Mouse (Mus musculus): ENCODE measurements around the gene Gtsf1l.

Gene Gtsf1l

DNA sequence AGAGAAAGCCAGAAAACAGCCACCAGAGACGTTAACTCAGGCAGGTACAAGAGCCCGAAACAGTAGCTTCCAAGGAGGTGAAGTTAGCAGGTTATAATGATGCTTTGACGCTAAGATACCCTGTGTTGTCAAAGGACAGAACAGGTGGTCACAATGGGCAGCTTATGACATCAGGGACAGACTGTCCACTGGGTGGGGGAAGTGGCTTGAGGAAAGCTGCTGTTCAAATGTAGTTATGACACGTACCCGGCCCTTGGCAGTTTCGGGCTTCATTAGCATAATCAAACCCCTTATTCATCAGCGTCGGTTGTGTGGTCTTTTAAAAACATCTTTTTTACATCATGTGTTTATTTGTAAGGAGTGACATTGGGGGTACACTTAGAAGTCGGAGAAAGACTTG lies at the start of gene Gtsf1l:
TSS of gene Gtsf1l (minus strand) at position 128 of the 400 bp plus-strand sequence.
- DNase-seq (ENCODE audit: low spot score in 2 of 2), result no peak

DNA sequence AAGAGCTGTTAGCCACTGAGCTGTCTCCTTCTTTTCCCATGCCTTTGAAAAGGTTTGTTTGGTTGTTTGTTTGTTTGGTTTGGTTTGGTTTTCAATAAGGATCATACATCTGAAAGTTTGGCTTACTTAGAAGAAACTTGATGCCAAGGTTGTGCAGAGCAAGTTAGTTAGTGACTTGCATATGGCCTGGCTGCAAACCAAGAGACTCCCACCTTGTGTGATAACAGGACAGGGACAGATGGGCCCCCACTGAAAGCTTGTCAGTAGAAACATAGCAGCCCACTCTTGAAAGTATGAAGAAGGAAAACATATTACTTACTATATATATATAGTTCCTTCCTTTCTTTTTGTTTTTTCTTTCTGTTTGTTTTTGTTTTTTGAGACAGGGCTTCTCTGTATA lies 49.3 kb upstream of the Gtsf1l start:
- no peak for DNase-seq (ENCODE audit: low spot score in 2 of 2)

DNA sequence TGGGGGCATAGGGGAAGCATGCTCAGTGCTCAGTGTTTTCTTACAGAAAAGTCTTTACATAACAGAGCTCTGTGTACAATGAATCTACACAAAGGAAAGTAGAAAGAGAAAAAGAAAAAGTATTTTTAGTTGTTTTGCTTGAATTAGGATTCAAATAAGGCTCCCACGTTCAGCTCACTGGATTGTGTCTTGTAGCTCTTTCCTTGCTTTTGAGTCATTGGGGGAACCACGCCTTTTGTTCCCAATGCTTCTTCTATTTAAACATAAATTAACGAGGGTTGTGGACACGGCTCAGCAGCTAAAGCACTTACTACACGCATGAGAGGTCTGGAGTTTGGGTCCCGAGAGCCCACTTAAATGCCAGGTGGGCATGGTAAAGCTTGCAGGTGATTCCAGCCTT lies 48.3 kb upstream of the Gtsf1l start:
- no peak for DNase-seq (ENCODE audit: low spot score in 2 of 2)

DNA sequence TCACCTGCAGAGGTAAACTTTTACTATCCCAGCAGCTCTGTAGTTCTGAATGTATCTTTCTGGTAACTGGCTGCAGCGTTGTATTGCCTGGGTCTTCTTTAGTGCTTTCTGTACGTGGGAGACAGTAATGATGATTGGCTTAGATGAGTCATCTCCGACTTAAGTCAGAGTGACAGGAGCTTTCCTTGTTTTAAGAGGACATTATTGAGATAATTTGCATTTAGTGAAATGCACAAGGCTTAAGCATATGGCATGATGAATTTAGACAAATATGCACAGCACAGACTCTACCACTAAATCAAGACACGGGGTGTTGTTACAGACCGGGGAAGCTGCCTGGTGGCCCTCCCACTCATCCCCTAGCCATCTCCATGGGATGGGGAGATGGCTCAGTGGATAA lies 44.7 kb upstream of the Gtsf1l start:
- DNase-seq (ENCODE audit: low spot score in 2 of 2), result no peak

DNA sequence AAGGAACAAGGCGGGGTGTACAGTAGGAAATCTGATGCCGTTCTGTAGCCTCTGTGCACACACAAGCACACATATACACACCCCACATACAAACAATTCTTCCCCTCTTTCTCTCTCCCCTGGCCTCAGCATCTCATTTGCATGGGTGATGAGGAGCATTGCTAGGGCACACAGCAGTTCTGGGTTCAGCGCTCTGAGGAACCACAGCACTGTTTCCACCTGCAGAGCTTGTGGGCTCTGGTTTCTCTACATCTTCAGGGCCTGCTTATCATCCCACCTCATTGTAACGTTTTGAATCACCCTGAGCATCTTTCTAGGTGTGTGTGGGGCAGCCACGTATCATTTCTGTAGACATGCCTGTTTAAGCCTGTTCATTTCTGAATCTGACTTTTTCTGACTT lies 43.2 kb upstream of the Gtsf1l start:
- no peak for DNase-seq (ENCODE audit: low spot score in 2 of 2)

DNA sequence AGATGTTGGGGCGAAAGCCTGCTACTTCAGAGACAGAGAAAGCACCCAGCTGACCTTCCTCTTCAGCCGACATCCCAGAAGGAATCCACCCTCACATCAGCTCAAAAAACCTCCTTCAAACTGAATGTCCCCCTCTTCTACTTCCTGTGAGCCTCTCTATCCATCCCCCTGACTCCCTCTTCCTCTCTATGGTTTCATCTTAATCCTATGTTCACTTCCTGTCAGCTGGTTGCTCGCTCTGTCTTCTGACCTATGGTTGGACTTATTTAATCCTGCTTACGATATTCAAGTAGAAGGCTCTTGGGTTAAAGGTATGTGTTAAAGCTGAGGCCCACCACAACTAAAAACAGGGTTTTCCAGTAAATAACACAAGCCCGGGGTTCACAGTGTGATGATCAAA lies 35.8 kb upstream of the Gtsf1l start:
- no peak for DNase-seq (ENCODE audit: low spot score in 2 of 2)

DNA sequence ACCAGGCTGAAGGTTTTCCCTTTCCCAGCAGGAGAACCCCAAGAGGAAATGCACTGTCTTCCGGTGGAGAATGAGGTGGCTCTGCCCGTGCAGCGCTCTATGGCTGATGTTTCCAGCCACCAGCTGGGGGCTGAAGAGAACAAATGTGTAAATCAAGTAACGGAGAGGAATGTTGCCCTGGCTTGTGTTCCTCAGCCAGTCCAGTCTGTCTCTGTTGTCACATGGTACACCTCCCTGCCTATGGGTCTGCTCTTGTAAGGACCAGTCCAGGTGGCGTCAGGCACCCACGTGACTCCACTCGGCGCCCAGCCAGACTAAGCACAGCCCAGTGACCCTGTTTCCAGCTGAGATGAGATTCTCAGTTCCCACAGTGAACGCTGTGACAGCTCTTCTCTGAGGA lies 34.7 kb upstream of the Gtsf1l start:
- no peak for DNase-seq (ENCODE audit: low spot score in 2 of 2)

DNA sequence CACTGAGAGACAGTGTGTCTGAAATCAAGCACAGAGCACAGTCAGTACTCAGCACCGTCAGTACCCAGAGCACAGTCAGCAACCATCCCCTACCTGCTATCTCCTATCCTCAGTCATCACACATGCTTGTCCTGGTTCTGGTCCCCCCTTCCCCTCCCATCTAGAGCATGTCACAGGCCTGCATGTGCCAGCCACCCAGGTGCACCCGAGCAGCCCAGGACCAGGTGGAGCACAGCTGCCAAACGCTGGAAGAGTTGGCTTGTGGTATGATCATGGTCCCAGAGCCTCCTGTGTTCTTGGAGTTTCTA lies 33.7 kb upstream of the Gtsf1l start:
- DNase-seq (ENCODE audit: low spot score in 2 of 2), result no peak

DNA sequence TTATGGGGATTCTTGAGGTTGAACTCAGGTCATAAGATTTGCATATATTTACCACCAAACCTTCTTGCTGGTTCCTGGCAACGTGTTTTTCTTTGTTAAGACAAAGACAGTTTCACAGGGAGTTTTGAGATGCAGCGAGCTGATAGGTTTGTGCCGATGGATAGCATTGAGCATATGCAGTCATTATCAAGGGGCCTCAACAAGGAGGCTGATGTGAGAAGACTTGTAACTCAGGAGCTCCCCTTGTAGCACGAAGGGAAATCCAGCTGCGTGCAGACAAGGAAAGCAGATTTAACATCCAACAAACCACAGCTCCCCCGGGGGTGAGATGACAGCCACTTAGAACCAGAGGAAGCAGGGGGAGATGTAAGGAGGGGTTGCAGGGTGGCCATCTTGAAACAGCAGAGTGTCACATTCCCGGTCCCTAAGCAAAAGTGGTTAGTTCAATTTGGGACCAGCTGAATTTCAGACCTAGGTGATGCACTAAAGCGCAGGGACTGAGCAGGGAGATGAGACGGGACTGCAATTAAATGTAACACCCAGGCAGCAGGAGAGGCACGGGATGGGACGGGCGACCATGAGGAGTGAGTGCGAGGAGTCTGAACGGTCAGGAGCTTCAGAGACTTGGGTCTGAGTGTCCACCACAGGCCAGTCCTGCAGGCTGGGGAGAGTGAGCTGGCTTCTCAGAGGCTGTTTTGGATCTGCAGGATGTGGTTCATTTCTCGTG lies 33.1 kb upstream of the Gtsf1l start:
- no peak for DNase-seq (ENCODE audit: low spot score in 2 of 2)

DNA sequence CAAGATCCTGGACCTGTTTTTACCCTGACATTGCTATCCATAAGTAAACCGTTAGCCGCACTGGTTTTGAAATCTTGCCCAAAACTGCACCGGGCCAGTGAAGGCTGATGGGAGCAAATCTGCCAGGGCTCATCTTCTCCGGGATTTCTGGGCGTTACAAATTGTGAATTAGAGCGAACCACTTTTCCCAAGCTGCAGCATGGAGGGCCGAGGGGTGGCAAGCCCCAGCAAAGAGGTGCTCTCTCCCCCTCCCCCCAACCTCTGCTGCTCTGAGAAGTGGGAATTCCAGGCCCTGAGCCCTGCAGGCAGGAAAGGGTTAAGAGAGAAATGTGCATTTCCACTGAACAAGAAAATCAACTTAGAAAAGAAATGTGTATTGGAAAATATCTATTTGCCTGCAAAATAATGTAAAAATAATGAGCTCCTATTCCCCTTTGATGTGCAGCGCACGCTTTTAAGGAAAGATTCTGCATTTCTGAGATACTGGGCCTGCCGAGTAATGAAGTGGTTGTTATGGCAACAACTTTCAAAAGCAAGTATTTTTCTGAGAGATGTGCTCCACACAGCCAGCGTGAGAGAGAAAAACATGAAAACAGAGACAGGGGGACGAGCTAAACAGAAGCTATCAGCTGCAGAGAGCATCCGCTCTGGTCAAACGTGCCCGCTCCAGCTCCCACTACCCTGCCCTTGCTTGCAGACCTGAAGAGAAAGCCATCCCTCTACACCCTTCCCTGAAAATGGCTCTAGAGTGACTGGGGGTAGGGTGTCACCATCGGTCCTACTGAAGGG lies 24.0 kb upstream of the Gtsf1l start:
- no peak for DNase-seq (ENCODE audit: low spot score in 2 of 2)

DNA sequence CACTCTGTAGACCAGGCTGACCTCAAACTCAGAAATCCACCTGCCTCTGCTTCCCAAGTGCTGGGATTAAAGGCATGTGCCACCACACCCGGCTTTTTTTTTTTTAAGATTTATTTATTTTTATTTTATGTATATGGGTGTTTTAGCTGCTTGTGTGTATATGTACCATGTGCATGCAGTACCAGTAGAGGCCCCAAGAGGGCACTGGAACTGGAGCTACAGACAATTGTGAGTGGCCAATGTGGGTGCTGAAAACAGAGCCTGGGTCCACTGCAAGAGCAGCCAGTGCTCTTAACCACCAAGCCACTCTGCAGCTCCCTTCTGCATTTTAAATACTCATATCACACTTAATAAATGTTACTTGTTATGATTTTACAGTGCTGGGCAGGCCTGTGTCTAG lies 23.1 kb upstream of the Gtsf1l start:
- no peak for DNase-seq (ENCODE audit: low spot score in 2 of 2)

DNA sequence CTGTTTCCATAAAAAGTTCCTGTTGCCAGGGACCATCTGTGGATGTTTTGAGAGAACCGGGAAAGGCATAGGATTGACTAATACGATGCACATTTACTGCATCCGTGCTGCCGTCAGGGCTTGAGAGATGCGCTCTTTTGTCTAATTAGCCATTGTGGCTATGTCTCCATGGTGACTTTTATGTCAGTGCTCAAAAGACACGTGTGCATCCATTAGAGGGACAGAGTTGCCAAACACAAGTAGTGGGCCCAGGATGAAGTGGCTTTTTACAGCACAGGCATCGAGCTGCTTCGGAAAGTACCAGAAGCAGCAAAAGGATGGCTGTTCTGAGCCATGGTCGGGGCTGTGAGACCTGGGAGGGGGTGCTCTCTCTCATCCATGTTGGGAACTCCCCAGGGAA lies 20.7 kb upstream of the Gtsf1l start:
- no peak for DNase-seq (ENCODE audit: low spot score in 2 of 2)

DNA sequence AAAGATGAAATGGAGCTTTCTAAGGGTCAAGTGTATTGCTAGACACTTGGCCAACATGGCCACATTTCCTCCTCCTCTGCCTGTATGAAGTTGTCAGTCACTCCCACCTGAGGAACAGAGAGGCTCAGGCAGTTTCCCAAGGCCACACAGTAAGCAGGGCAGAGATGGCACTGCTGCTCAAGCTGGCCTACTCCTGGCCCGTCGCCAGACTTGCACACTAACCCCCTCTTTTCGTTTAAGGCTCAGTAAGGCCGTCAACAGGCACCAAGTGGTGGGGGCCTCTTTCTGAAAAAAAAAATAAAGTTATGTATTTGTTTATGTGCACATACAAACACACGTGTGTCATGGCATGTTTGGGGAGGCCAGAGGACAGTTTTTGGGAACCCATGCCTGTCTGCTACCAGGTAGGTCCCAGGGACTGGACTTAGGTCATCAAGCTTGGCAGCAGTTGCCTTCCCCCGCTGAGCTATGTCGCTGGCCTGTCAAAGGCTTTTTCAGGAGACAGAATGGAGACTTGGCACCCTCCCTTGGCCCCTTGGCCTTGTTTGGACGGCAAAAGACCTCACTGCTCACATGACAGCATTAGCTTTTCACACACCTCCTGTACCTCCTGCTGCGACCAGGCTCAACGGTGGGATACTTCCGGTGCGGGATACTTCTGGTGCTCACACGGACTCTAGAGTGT lies 16.6 kb upstream of the Gtsf1l start:
- no peak for DNase-seq (ENCODE audit: low spot score in 2 of 2)

DNA sequence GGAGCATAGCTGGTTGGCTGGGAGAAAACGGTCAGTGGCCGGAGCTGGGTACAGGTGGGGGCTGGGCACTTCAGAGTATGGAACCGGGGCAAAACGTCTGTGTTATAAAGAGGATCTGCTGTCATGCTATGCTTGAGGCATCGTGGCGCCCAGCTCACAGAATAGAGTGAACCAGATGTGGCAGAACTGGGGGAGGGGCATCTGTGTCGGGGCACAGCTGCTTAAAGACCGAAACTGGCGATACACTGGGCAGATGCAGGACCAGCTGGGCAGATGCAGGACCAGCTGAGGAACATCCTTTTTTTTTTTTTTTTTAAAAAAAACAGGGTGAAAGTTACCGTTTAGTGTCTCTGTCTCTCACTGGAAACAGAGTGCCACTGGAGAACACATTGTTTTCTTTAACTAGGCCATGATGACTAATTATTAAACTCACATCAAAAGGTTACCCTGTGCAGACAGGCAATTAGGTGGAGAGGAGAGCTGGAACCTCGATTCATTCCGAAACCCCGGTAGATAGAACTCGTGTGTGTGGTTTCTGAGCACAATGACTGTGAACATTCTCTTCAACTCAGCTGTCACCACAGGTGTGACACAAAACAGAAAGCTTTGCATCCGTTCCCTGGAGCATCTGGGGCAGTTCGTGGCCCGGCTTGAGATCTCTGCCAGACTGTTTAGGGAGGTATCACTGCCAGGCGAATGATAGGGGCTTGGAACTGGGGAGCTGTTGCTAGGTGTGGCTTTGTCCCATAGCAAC lies 15.4 kb upstream of the Gtsf1l start:
- DNase-seq (ENCODE audit: low spot score in 2 of 2), result no peak

DNA sequence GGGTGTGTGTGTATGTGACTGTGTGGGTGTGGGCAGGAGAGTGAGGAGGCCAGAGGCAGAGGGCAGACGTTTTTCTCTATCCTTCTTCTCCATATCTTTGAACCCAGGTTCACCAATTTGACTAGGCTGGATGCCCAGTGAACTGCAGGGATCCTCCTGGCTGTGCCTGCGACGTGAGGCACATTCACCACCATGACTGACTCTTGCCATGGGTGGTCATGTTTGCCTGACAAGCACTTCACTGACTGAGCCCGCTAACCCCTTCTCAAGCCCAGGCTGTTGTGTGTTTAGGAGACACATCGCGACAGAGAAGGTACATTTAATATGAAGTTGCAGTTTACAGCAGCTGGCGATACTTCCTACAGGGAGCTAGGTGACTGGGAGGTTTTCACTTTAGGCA lies 14.6 kb upstream of the Gtsf1l start:
- DNase-seq (ENCODE audit: low spot score in 2 of 2), result no peak

DNA sequence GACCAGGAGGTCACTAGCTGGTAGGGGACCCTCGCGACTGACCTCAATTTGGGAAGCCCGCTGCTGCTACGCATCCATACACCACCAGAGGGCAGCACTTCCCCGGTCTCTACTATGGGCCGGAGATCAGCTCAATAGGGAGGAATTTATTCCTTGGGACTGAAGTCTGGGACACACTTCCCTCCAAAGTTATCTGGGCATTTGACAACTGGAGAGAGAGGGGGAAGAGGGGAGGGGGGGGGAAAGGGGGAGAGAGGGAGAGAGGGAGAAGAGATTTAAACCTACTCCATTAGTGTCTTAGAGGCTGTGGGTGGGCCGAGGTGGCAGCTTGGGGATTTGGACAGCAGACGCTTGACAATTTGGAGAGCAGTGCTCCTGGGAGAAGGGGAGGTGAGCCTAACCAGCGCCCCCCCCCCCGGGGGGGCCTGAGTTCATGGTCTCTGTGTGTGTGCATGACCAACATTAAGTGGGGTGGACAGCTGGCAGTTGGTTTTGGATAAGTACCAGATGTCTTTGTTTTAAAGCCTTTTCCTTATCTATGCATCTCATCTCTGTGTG lies 14.1 kb upstream of the Gtsf1l start:
- DNase-seq (ENCODE audit: low spot score in 2 of 2), result peak in 1 of 2 experiments; percentile 19

DNA sequence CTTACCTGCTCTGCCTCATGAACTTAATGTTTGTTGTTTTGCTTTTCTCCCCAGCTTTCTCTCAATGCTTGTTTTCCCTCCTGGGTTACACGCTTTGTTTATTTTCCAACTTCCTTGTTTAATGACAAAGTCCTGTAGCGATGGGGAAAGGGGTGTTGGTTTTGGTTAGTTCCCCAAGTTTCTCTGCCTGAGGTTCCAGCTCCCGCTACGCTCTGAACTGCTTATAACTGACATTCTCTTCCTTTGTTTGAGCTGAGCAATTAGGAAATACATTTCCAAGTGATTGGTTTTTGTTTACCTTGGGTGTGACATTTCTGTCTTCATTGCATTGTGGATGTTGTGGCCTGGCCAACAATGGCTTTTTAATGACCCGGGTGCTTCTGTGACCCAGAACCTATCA lies 12.9 kb upstream of the Gtsf1l start:
- no peak for DNase-seq (ENCODE audit: low spot score in 2 of 2)

DNA sequence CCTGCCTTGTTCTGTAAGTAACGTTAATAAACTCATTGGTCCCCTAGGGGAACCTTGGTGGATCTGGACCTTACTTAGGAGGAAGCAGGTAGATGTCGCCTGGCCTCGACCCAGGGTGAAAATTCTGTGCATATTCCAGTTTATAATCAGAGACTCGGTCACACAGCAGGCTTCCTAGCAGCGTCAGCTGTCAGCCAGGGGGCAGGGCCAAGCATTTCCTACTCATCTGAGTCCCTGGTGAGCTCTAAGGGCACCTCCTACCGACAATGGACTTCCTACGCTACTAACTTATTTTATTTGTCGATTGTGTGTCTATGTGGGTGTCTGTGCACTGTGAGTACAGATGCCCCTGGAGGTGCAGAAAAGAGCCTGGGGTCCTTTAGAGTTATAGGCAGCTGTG lies 12.3 kb upstream of the Gtsf1l start:
- DNase-seq (ENCODE audit: low spot score in 2 of 2), result no peak

DNA sequence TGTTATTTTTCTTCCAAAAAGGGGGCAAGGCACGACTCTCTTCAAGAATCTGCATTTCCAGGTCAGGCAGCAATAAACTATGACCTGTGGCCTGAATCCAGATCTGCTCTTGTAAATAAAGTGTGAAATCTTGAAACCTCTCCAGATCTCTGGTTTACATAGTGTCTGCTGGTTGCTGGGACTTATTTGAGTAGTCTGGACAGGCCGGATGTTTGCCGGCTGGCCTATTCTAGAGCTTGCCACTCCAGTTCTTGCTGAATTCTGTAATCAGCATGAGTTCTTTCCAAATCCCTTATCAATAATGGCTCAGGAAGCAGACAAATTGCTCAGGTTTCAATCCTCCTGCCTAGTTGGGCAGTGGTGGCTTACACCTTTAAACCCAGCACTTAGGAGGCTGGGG lies 8.1 kb upstream of the Gtsf1l start:
- no peak for DNase-seq (ENCODE audit: low spot score in 2 of 2)

DNA sequence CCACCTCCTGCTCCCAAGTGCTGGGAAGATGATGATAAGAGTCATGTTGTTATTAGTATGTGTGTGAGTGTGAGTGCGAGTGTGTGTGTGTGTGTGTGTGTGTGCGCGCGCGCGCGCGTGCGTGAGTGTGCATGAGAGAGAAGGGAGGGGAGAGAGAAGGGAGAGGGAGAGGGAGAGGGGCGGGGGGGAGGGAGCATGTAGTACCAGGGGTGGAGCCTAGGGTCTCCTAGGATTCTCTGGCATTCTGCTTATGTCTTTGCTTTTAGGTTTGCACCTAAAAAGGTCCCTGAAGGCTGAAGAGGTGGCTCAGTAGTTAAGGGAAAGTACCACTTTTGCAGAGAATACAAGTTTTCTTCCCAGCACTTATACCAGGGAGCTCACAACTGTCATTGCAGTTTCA lies 7.3 kb upstream of the Gtsf1l start:
- no peak for DNase-seq (ENCODE audit: low spot score in 2 of 2)

DNA sequence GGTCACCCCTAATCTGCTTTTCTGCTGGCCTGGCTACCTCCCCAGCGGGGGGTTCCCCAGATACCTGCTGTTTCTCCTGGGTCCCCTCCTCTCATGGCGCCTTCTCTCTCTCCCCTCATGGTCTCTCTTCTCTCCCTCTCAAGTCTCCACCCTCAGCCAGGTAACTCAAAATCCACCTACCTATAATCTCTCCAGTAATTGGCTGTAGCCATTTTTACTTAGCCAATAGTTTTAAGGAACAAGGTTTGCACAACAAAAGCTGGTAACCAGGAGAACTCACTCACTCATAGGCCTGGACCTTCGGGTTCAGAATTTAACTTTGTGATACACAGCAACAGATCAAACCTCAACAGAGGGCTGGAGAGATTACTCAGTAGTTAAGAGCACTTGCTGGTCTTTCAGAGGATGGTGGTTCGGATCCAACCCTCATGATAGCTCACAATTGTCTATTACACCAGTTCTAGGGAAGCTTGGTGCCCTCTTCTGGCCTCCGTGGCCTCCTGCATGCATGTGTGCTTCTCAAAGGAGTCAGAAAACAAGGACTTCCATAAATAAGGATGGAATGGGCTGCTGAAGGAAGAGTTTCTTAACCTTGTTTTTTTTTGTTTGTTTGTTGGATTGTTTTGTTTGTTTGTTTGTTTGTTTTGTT lies 1.9 kb upstream of the Gtsf1l start:
- DNase-seq (ENCODE audit: low spot score in 2 of 2), result no peak

DNA sequence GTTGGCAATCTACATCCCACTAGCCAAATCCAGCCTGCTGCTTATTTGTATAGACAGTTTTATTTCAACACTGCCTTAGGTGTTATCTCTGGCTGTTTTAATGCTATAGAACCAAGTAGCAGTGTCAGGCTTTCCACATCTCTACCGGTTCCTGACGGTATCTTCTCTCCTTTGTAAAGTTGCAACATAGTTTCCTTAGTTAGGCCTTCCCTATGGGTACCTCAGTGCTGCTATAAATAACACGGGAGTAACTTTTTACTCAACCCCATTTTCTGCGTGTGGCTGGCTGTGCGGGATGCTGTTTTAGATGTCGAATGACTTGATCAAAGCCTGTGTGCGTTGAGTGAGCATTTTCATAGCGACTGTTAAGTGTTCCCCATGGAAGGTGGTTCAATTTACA lies 1.1 kb downstream of the Gtsf1l start:
- no peak for DNase-seq (ENCODE audit: low spot score in 2 of 2)
